Mouse (Mus musculus): ENCODE measurements around the gene Tec.

DNA sequence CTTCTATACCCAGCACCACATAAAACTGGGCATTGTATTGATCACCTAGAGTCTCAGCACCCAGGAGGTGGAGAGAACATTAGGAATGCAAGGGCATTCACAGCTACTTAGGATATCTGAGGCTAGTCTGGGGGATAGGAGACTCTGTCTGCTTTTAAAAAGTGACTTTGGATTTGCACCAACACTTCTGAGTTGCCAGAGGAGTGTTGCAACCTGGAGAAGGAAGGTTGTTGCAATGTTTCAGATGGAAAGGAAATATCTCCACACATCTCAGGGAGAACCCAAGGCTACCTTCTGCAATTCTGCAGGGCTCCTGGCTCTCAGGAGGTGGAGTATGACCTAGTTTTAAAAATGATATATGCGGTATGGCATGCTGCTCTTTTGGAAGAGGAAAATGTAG lies 42.1 kb upstream of the Tec start:
- TF ChIP-seq CTCF (IDR thresholded peaks at IDR 0.05; ENCODE audit: insufficient read depth, low read depth, low read length) = no peak
- no peak for TF ChIP-seq POLR2A (IDR thresholded peaks at IDR 0.05; ENCODE audit: insufficient read depth, low read depth, low read length)

All from olfactory bulb, adult 2 months (tissue).